Mouse (Mus musculus) liver, embryonic 14.5 days (tissue): ENCODE data around the gene Prpf40a. TPM values are rescaled to one million over a fixed set of nuclear protein-coding genes. Genes with fewer than 3 reads are reported as not detected.

Experiments used
- ATAC-seq: fragments of 200-750 bp; cut with Nextera tagmentation; 2 replicates; pipeline ENCODE4 v1.8.0; 2017; ENCODE audit warnings: moderate number of reproducible peaks, mild to moderate bottlenecking, moderate library complexity; ENCODE audit not compliant: insufficient read depth
- DNase-seq, 3 experiments: peaks; one replicate each; pipeline ENCODE4 v3.0.0-alpha.2; 2012 to 2013; ENCODE audit warnings: low read depth in 3 of 3, low spot score in 3 of 3
- H3K27ac ChIP-seq: fragments of 300-500 bp; sonication (generic); 2 replicates; pipeline ENCODE4 v1.5.1; 2014; ENCODE audit warnings: moderate library complexity, mild to moderate bottlenecking, control low read depth, inconsistent platforms
- H3K27me3 ChIP-seq: fragments of 300-500 bp; sonication (generic); 2 replicates; pipeline ENCODE4 v1.6.1; 2014; ENCODE audit warnings: mild to moderate bottlenecking, low read length, moderate library complexity; ENCODE audit not compliant: control insufficient read depth, insufficient read depth
- H3K36me3 ChIP-seq: fragments of 300-500 bp; sonication (generic); replicated peaks from 2 replicates; pipeline ENCODE4 v1.6.1; 2014; ENCODE audit warnings: low read depth; ENCODE audit not compliant: control insufficient read depth, insufficient read depth
- H3K4me1 ChIP-seq, 2 experiments: fragments of 200-500 bp in 1 of 2; fragments of 300-500 bp in 1 of 2; sonication (generic) in 1 of 2; replicated peaks; 2 replicates each; pipeline ENCODE4 v1.6.1; 2012 to 2014; ENCODE audit warnings: antibody characterized with exemption in 1 of 2, inconsistent platforms in 1 of 2, low read length in 1 of 2; ENCODE audit not compliant: control insufficient read depth in 2 of 2, insufficient read depth in 2 of 2
- H3K4me2 ChIP-seq: fragments of 300-500 bp; sonication (generic); 2 replicates; pipeline ENCODE4 v1.6.1; 2014; ENCODE audit warnings: low read depth, mild to moderate bottlenecking, control low read depth, moderate library complexity
- H3K4me3 ChIP-seq, 2 experiments: fragments of 200-500 bp in 1 of 2; fragments of 300-500 bp in 1 of 2; sonication (generic) in 1 of 2; 2 replicates each; pipeline ENCODE4 v1.5.1; 2012 to 2014; ENCODE audit warnings: low read depth in 2 of 2, low read length in 2 of 2, mild to moderate bottlenecking in 2 of 2, control low read depth in 1 of 2, inconsistent platforms in 1 of 2, moderate library complexity in 1 of 2; ENCODE audit not compliant: insufficient read depth in 1 of 2
- H3K9ac ChIP-seq: fragments of 300-500 bp; sonication (generic); replicated peaks from 2 replicates; pipeline ENCODE4 v1.6.1; 2014; ENCODE audit warnings: mild to moderate bottlenecking, control low read depth, moderate library complexity
- H3K9me3 ChIP-seq: fragments of 300-500 bp; sonication (generic); 2 replicates; pipeline ENCODE4 v1.6.1; 2016; ENCODE audit warnings: low read length, mixed read lengths; ENCODE audit not compliant: control insufficient read depth
- CTCF ChIP-seq: IDR thresholded peaks from 2 replicates; pipeline ENCODE4 v1.5.1; 2016; ENCODE audit warnings: antibody characterized with exemption, low read depth, control low read depth
- EP300 ChIP-seq: IDR thresholded peaks from 2 replicates; pipeline ENCODE4 v1.6.1; 2016; ENCODE audit warnings: antibody characterized with exemption, low read depth
- WGBS: fragments of 180-500 bp; shearing (Covaris S2); extraction: QIAGEN DNeasy Blood & Tissue Kit; methylation state at CpG from one replicate; pipeline ENCODE4 v1.1.7; 2014; ENCODE audit not compliant: insufficient replicate concordance; 5-methylcytosine and 5-hydroxymethylcytosine counted together
- polyA plus RNA-seq, 2 experiments: library from polyadenylated mRNA; depleted of rRNA in 1 of 2; stranded (reverse) in 1 of 2; unstranded in 1 of 2; fragments of >200 nt; fragmentation: Nextera tagmentation in 1 of 2; extraction: Ambion mirVana in 1 of 2; gene quantifications; 2 replicates each; pipeline versions ENCODE4 v1.2.1 to v1.2.3; 2012 to 2014

Prpf40a gene
- polyA plus RNA-seq (2012; rRNA removed) (7.2 and 11.0 TPM in 2 replicates), polyA plus RNA-seq (2014; fragmentation: Nextera tagmentation; extraction: Ambion mirVana) (76.3 and 85.7 TPM in 2 replicates)

GRCm38 (mm10) chr2:53190684-53191511 lies at the start of gene Prpf40a:
TSS of gene Prpf40a (minus strand) at chr2:53191284.
- peak within 1 kb of the TSS; percentile 65 for H3K4me2 ChIP-seq
- TF ChIP-seq CTCF (no peak), EP300 (no peak)
- DNase-seq (peak; percentile 97), ATAC-seq (peak; percentile 91)
- peak within 1 kb of the TSS; percentile 96 for H3K9ac ChIP-seq
- H3K27ac ChIP-seq = peak within 1 kb of the TSS; percentile 81
- H3K4me3 ChIP-seq = peak within 1 kb of the TSS; percentile 78 to 86
- WGBS = under 1% methylated on average over 53 of the region's 53 CpGs
- H3K27me3 ChIP-seq = no peaks in the 10 kb centered on the region
- peaks cover 0 to 6% of the 10 kb centered on the region in 2 experiments; a peak in 3 of 4 replicates for H3K4me1 ChIP-seq
- H3K36me3 ChIP-seq = peaks cover 12% of the 10 kb centered on the region
- H3K9me3 ChIP-seq = no peaks in the 10 kb centered on the region

- H3K4me2 ChIP-seq = no peak overlapping the region
- DNase-seq (no peak), ATAC-seq (no peak)
- H3K36me3 ChIP-seq = peaks cover 11% of the 10 kb centered on the region
- no peaks in the 10 kb centered on the region for H3K9me3 ChIP-seq
- H3K4me3 ChIP-seq = no peak overlapping the region
- 86% methylated on average over 5 of the region's 5 CpGs for WGBS
- H3K4me1 ChIP-seq = no peaks in the 10 kb centered on the region
- H3K9ac ChIP-seq = no peak overlapping the region
- TF ChIP-seq EP300 = no peak
- no peak for TF ChIP-seq CTCF
- H3K27me3 ChIP-seq = no peaks in the 10 kb centered on the region
- no peak overlapping the region for H3K27ac ChIP-seq
Observed at GRCm38 (mm10) chr2:53222242-53222641, 31.2 kb upstream of the Prpf40a start.

- no peak for ATAC-seq
- 91% methylated on average over 1 of the region's 1 CpGs for WGBS
- Histone ChIP-seq H3K9me3 (no peaks in the 10 kb centered on the region), H3K36me3 (peaks cover 21% of the 10 kb centered on the region), H3K9ac (no peak overlapping the region), H3K27me3 (no peaks in the 10 kb centered on the region), H3K4me3 (no peak overlapping the region), H3K27ac (no peak overlapping the region), H3K4me2 (no peak overlapping the region), H3K4me1 (no peaks in the 10 kb centered on the region)
- TF ChIP-seq EP300 (no peak), CTCF (no peak)
- DNase-seq = no peak
Observed at GRCm38 (mm10) chr2:53213493-53213892, 22.4 kb upstream of the Prpf40a start.

- Histone ChIP-seq H3K9me3 (no peaks in the 10 kb centered on the region), H3K4me1 (no peaks in the 10 kb centered on the region), H3K27ac (no peak overlapping the region), H3K27me3 (no peaks in the 10 kb centered on the region), H3K9ac (no peak overlapping the region), H3K36me3 (peaks cover 17% of the 10 kb centered on the region), H3K4me2 (no peak overlapping the region), H3K4me3 (no peak overlapping the region)
- no peak for ATAC-seq
- no peak for DNase-seq
- TF ChIP-seq CTCF (no peak), EP300 (no peak)
Observed at GRCm38 (mm10) chr2:53206749-53207148, 15.7 kb upstream of the Prpf40a start.

- no peaks in the 10 kb centered on the region for H3K27me3 ChIP-seq
- H3K9me3 ChIP-seq = no peaks in the 10 kb centered on the region
- H3K9ac ChIP-seq = no peak overlapping the region
- 64% methylated on average over 5 of the region's 5 CpGs for WGBS
- H3K36me3 ChIP-seq = peaks cover 22% of the 10 kb centered on the region
- H3K27ac ChIP-seq = no peak overlapping the region
- H3K4me1 ChIP-seq = no peaks in the 10 kb centered on the region
- no peak overlapping the region for H3K4me2 ChIP-seq
- ATAC-seq = no peak
- DNase-seq = no peak
- peak; percentile 28; the same call in 1 of the 2 replicates for TF ChIP-seq CTCF
- TF ChIP-seq EP300 = no peak
- no peak overlapping the region for H3K4me3 ChIP-seq
Observed at GRCm38 (mm10) chr2:53204373-53205274, 13.5 kb upstream of the Prpf40a start.
